Mouse (Mus musculus) heart, adult 2 months (tissue): Measurements from ENCODE around the gene Bspry. TPM values are rescaled to one million over a fixed set of nuclear protein-coding genes. Genes with fewer than 3 reads are reported as not detected.
A peak's percentile ranks its signal among the peaks of the same experiment; 100 is the strongest.

ENCODE experiments used
- DNase-seq, 2 experiments: peaks; one replicate each; pipeline ENCODE4 v3.0.0; 2021
- H3K27ac ChIP-seq: fragments of 200-600 bp; 2 replicates; pipeline ENCODE4 v1.8.1; 2022
- H3K27me3 ChIP-seq: fragments of 200-500 bp; 2 replicates; pipeline ENCODE4 v1.6.1; 2012; ENCODE audit warnings: mild to moderate bottlenecking, low read length, inconsistent platforms, mixed read lengths; ENCODE audit not compliant: control insufficient read depth, insufficient read depth
- H3K36me3 ChIP-seq: fragments of 200-500 bp; 2 replicates; pipeline ENCODE4 v1.6.1; 2012; ENCODE audit warnings: low read length, inconsistent platforms; ENCODE audit not compliant: control insufficient read depth, insufficient read depth
- H3K4me1 ChIP-seq: fragments of 200-500 bp; 2 replicates; pipeline ENCODE4 v1.6.1; 2011; ENCODE audit warnings: low read length; ENCODE audit not compliant: control insufficient read depth, insufficient read depth
- H3K4me3 ChIP-seq: fragments of 200-600 bp; 2 replicates; pipeline ENCODE4 v1.8.1; 2022
- H3K79me2 ChIP-seq: fragments of 200-500 bp; replicated peaks from 2 replicates; pipeline ENCODE4 v1.6.1; 2012; ENCODE audit warnings: mild to moderate bottlenecking, inconsistent platforms, low read length, moderate library complexity, mixed read lengths; ENCODE audit not compliant: control insufficient read depth, insufficient read depth
- H3K9ac ChIP-seq: fragments of 200-500 bp; 2 replicates; pipeline ENCODE4 v1.6.1; 2012; ENCODE audit warnings: low read depth, mild to moderate bottlenecking, control low read depth, inconsistent platforms, low read length, mixed read lengths
- CTCF ChIP-seq: fragments of 200-600 bp; IDR thresholded peaks from 2 replicates; pipeline ENCODE4 v1.8.1; 2022; ENCODE audit warnings: antibody characterized with exemption, mild to moderate bottlenecking, moderate library complexity
- EP300 ChIP-seq: fragments of 200-500 bp; IDR thresholded peaks from 2 replicates; pipeline ENCODE4 v1.6.1; 2011; ENCODE audit warnings: low read depth, low read length, control low read depth; ENCODE audit not compliant: insufficient read depth
- POLR2A ChIP-seq: fragments of 200-500 bp; IDR thresholded peaks from 2 replicates; pipeline ENCODE4 v1.6.1; 2011; ENCODE audit warnings: mild to moderate bottlenecking, low read depth, low read length, control low read depth; ENCODE audit not compliant: insufficient read depth
- WGBS: fragments of 180-500 bp; shearing (Covaris S2); methylation state at CpG from one replicate; pipeline ENCODE4 v1.1.7; 2018; 5-methylcytosine and 5-hydroxymethylcytosine counted together
- intact Hi-C: fragments of 180-260 bp; cut with DNase I; formaldehyde crosslinking; loops from one replicate; pipeline ENCODE4 v1.15.1; 2025
- long read RNA-seq: library from polyadenylated mRNA; stranded (forward); transcript quantifications from one replicate; pipeline ENCODE4 v2.0.0, GENCODE M21; 2021
- polyA plus RNA-seq: library from polyadenylated mRNA; depleted of rRNA; stranded (reverse); fragments of >200 nt; gene quantifications from 2 replicates; pipeline ENCODE4 v1.2.3, GENCODE M21; 2012; rRNA removed
- total RNA-seq, 2 experiments: library from RNA; stranded (reverse); gene quantifications; 2 replicates each; pipeline ENCODE4 v1.2.3; 2021

The Bspry gene
- total RNA-seq: under 1 TPM; 0.09 to 0.13 TPM
- 0.41 and 1.2 TPM in 2 replicates for polyA plus RNA-seq
- long read RNA-seq: 0 reads

DNA sequence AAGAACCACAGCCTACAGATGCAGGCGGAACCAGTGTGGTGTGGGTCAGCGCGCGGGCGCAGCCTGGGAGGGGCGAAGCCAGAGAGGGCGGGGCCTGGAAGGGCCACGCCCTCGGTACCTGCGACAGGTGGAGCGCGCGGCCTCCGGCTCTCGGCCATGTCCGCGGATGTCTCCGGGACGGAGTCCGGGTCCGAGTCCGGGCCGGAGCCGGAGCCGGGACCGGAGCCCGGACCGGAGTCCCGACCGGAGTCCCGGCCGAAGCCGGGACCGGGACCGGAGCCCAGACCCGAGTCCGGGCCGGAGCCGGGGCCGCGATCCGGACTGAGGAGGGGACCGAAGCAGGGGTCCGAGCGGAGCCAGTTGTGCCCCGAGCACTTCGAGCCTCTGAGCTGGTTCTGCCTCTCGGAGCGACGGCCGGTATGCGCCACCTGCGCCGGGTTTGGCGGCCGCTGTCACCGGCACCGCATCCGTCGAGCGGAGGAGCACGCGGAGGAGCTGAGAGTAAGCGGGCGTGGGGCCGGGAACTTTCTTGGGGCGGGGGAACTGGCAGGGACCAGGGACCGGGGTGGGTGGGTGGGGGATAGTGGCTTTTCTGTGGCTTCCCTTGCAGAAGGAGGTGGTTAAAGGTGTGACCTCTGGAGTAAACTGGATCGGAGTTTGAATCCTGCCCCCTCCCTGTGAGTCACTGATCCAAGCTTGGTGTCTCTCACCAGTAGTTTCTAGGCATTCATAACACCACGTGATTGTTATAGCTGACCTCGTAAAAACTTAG is at the start of gene Bspry:
Gene Bspry, plus strand, starts transcription at position 117 of the 772 bp plus-strand sequence.
- H3K4me3 ChIP-seq: peak within 1 kb of the TSS; percentile 46
- WGBS: 4% methylated on average over 71 of the region's 71 CpGs
- no peak within 1 kb of the TSS for H3K27ac ChIP-seq
- peaks cover 4% of the 10 kb centered on the region; the same call in 1 of the 2 replicates for H3K36me3 ChIP-seq
- intact Hi-C loops: no loop called here
- no peaks in the 10 kb centered on the region for H3K79me2 ChIP-seq
- peaks cover 3% of the 10 kb centered on the region for H3K4me1 ChIP-seq
- no peaks in the 10 kb centered on the region for H3K27me3 ChIP-seq
- H3K9ac ChIP-seq: peak within 1 kb of the TSS; percentile 44
- DNase-seq: peak; percentile 42 to 45
- TF ChIP-seq EP300 (no peak), CTCF (no peak), POLR2A (no peak)

DNA sequence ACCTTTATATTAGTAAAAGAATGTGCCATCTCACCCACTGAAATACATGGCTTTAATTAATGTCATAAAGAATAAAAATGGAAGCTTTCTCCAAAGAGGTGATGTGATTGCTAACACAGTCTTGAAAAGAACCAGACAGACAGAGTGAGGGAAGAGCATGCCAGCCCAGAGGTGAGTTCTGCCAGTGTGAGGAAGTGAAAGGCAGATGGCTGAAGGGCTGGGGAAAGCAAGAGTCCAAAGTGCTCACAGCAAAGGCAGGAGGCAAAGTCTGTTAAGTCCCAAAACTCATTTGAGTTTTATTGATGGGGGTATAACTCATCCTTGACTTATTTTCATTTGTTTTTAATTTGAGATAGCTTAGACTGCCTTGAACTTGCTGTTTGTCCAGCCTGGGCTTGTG is 49.2 kb upstream of the Bspry start:
- no peak for TF ChIP-seq POLR2A
- TF ChIP-seq CTCF: no peak
- TF ChIP-seq EP300: no peak
- Histone ChIP-seq H3K9ac (no peak overlapping the region), H3K4me1 (no peaks in the 10 kb centered on the region), H3K4me3 (no peak overlapping the region), H3K27ac (no peak overlapping the region), H3K79me2 (no peaks in the 10 kb centered on the region), H3K36me3 (no peaks in the 10 kb centered on the region), H3K27me3 (no peaks in the 10 kb centered on the region)
- intact Hi-C loops: no loop called here
- no peak for DNase-seq

DNA sequence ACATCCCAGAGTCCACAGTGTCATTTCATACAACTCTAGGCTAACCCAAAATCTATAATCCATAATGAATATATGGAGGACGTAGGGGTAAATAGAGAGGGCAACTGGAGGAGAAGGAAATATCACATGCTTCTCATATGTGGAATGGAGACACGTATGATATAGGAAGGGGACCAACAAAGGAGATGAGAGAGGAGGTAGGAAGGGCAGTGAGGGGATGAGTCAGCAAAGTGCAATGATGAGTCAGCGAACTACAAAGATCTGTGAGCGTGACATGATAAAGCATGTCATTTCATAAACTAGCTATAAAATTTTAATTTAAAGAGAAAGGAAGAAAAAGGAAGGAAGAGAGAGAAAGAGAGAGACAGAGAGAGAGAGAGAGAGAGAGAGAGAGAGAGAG is 48.3 kb upstream of the Bspry start:
- Histone ChIP-seq H3K79me2 (no peaks in the 10 kb centered on the region), H3K9ac (no peak overlapping the region), H3K27ac (no peak overlapping the region), H3K4me3 (no peak overlapping the region), H3K4me1 (no peaks in the 10 kb centered on the region), H3K36me3 (no peaks in the 10 kb centered on the region), H3K27me3 (no peaks in the 10 kb centered on the region)
- intact Hi-C loops: no loop called here
- DNase-seq: no peak
- WGBS: 77% methylated on average over 4 of the region's 4 CpGs
- TF ChIP-seq POLR2A (no peak), EP300 (no peak), CTCF (no peak)

DNA sequence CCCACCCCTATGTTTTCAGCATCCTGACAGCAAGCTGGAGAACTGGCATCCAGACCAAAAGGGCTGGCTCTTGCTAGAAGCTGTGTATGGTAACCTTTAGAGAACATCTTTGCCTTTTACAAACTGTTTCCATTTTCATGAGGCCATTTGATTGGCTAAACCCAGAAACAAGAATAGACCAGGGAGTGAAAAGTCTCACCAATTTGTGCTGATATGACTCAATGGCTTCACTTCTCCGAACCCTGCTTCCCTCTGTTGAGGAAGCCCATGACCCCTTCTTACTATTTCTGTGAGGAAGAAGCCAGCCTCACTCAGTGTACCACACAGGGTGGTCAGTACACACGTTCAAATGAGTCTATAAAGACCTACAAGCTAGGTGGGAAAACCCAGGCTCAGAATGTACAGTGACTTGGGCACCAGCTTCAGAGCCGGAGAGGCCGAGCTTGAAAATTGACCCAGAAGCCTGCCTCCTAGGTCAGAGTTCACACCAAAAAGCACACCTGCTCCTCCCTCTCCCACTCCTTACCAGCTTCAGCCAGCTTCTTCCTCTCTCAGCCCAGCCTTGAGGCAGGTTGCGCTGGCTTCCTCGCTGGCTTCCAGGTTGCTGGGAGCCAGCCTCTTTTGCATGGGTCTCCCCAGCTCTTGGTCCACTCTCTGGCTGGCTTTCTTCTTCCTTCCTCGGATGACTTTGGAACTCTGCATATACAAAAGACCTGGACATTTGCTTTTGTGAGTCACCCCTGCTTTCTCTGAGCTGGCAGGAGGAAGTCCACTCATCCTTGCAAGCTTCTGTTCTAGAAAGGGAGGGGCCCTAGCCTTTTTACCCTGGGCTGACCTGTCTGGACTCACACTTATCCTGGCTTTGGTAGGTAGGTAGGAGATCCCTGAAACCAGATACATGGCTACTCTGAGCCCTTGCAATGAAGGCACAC is 45.6 kb upstream of the Bspry start:
- intact Hi-C loops: no loop called here
- Histone ChIP-seq H3K36me3 (no peaks in the 10 kb centered on the region), H3K27ac (no peak overlapping the region), H3K4me3 (no peak overlapping the region), H3K27me3 (no peaks in the 10 kb centered on the region), H3K79me2 (no peaks in the 10 kb centered on the region), H3K4me1 (no peaks in the 10 kb centered on the region), H3K9ac (no peak overlapping the region)
- TF ChIP-seq POLR2A (no peak), EP300 (no peak), CTCF (no peak)
- WGBS: 73% methylated on average over 7 of the region's 7 CpGs
- no peak for DNase-seq

DNA sequence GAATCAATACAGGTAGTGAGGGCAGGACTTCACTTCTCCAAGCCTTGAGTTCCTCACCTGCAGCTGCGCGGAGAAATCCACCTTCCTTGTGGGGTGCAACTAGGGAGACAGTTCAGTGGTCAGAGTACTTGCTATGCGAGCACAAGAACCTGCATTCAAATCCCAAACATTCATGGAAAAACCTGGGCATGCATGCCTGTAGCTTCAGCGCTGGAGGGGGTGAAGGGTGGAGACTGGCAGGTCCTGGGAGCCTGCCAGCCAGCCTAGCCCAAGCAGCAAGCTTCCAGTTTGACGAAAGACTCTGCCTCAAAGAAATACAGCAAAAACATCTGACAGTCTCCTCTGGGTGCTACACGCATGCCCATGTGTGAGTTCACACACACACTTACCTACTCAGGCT is 44.8 kb upstream of the Bspry start, which contains the start of gene Rnf183:
Gene Rnf183, minus strand, starts transcription at position 172 of the 400 bp plus-strand sequence.
- Histone ChIP-seq H3K9ac (no peak within 1 kb of the TSS), H3K27ac (no peak within 1 kb of the TSS), H3K4me1 (no peaks in the 10 kb centered on the region), H3K36me3 (no peaks in the 10 kb centered on the region), H3K27me3 (no peaks in the 10 kb centered on the region), H3K79me2 (no peaks in the 10 kb centered on the region), H3K4me3 (no peak within 1 kb of the TSS)
- no peak for TF ChIP-seq POLR2A
- TF ChIP-seq EP300: no peak
- TF ChIP-seq CTCF: no peak
- WGBS: 84% methylated on average over 6 of the region's 6 CpGs
- intact Hi-C loops: no loop called here
- DNase-seq: no peak

DNA sequence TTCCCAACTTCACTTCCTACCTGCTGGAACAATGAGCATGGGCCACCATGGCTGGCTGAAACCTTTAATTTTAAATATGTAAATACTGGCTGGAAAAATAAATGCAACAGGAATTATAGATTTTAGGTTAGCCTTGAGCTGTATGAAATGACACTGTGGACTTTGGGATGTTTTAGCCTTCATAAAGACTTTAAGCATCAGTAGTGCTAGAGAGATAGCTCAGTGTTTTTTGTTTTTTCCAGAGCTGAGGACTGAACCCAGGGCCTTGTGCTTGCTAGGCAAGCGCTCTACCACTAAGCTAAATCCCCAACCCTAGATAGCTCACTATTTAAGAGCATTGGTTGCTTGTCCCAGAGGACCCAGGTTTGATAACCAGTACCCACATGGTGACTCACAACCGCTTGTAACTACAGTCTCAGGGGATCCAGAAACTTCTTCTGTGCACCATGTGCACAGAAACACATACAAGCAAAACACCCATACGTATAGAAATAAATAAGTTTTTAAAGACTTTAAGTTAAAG is 42.5 kb upstream of the Bspry start:
- H3K4me3 ChIP-seq: no peak overlapping the region
- no peak for DNase-seq
- H3K79me2 ChIP-seq: no peaks in the 10 kb centered on the region
- no peak overlapping the region for H3K27ac ChIP-seq
- WGBS: 76% methylated on average over 3 of the region's 3 CpGs
- no peak overlapping the region for H3K9ac ChIP-seq
- no peaks in the 10 kb centered on the region for H3K4me1 ChIP-seq
- intact Hi-C loops: no loop called here
- no peaks in the 10 kb centered on the region for H3K27me3 ChIP-seq
- no peak for TF ChIP-seq POLR2A
- TF ChIP-seq CTCF: no peak
- TF ChIP-seq EP300: no peak
- H3K36me3 ChIP-seq: no peaks in the 10 kb centered on the region
